Comparison of ENCODE assay signal across 22 mouse cellular contexts in the genomic region with DNA sequence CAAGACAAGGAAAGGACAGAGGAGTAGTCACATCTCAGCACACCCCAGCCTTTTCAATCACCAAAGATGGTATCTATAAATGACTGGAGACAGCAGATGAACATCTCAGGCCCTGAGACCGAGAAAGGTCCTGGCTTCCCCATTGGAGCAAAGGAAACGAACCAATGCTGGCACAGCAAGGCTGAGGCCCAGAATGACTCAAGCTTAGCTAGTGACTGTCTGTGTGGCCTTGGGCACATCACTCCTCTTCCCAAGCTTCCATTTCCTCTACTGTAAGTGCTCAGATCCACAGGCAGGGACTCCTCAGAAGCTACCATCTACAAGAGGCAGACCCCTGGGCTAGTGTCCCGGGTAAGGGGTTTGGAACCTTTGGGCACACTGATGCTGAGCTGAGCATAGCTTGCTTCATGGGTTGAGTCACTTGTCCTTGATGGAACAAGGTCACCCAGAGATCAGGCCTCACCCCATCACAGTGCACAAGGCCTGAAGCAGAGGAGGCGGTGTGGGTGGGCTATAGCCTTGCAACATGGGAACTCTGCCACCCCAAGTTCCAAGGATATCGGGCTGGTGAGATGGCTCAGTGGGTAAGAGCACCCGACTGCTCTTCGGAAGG. TPM values are rescaled to one million over a fixed set of nuclear protein-coding genes. Genes with fewer than 3 reads are reported as not detected.
A peak's percentile ranks its signal among the peaks of the same experiment; 100 is the strongest.
DNase-seq lines count a peak whose midpoint lies in the region; ATAC-seq and TF ChIP-seq lines count a peak whose summit lies in the region.
"Had no signal": no experiment of that assay in that cellular context is flagged by ENCODE, and none has a peak within 500 bp of the region (broad histone marks: within the 10 kb centered on the region; RNA-seq: fewer than 3 reads in every experiment).

No protein-coding gene starts in this region.

- DNase-seq in adrenal gland, adult 2 months: peak; percentile 91
- peak; percentile 78 for DNase-seq in adrenal gland, postnatal 10 days
- DNase-seq: cerebellum, adult 2 months; cerebellum, postnatal 10 days; gastrocnemius, postnatal 10 days; heart, adult 2 months had no signal

- peaks cover 69% of the 10 kb centered on the region for H3K36me3 ChIP-seq in kidney, embryonic 15.5 days
- H3K36me3 ChIP-seq in kidney, embryonic 14.5 days (ENCODE audit: control insufficient read depth, insufficient read depth, low read length): peaks cover 53% of the 10 kb centered on the region
- H3K36me3 ChIP-seq in hindbrain, embryonic 16.5 days (ENCODE audit: control insufficient read depth, insufficient read depth, low read length): peaks cover 23% of the 10 kb centered on the region

- H3K27ac ChIP-seq in kidney, embryonic 15.5 days: no peak overlapping the region
- H3K27ac ChIP-seq in kidney, embryonic 14.5 days (ENCODE audit: low read depth, low read length): no peak overlapping the region
- peak overlapping the region; percentile 86 for H3K27ac ChIP-seq in bone marrow macrophage, adult 2 months (ENCODE audit: insufficient read depth, low read depth, low read length)
- H3K27ac ChIP-seq in hindbrain, embryonic 16.5 days (ENCODE audit: low read depth, low read length): no peak overlapping the region
- H3K27ac ChIP-seq: embryonic facial prominence, embryonic 15.5 days; forebrain, embryonic 12.5 days; heart, adult 2 months; heart, embryonic 15.5 days; hindbrain, embryonic 10.5 days; hindbrain, embryonic 14.5 days had no signal

- no peaks in the 10 kb centered on the region for H3K4me1 ChIP-seq in kidney, embryonic 15.5 days
- no peaks in the 10 kb centered on the region for H3K4me1 ChIP-seq in kidney, embryonic 14.5 days (ENCODE audit: control insufficient read depth, insufficient read depth, low read length)
- peaks cover 45% of the 10 kb centered on the region for H3K4me1 ChIP-seq in bone marrow macrophage, adult 2 months (ENCODE audit: control insufficient read depth, insufficient read depth, low read length)
- no peaks in the 10 kb centered on the region for H3K4me1 ChIP-seq in hindbrain, embryonic 16.5 days (ENCODE audit: control insufficient read depth, insufficient read depth, low read depth, low read length)
- H3K4me1 ChIP-seq: embryonic facial prominence, embryonic 15.5 days; forebrain, embryonic 12.5 days; hindbrain, embryonic 10.5 days had no signal

- TF ChIP-seq POLR2A in bone marrow macrophage, adult 2 months (IDR thresholded peaks at IDR 0.05; ENCODE audit: borderline replicate concordance, low read depth, low read length): no peak

- H3K9ac ChIP-seq in kidney, embryonic 15.5 days: no peak overlapping the region
- H3K9ac ChIP-seq in kidney, embryonic 14.5 days (ENCODE audit: low read depth, low read length): no peak overlapping the region
- H3K9ac ChIP-seq in hindbrain, embryonic 16.5 days (ENCODE audit: low read depth, low read length): no peak overlapping the region
- H3K9ac ChIP-seq: embryonic facial prominence, embryonic 15.5 days; forebrain, embryonic 12.5 days; heart, embryonic 15.5 days; hindbrain, embryonic 14.5 days had no signal

- 93% methylated on average over 7 of the region's 7 CpGs for WGBS in kidney, embryonic 15.5 days
- WGBS in kidney, embryonic 14.5 days: 94% methylated on average over 7 of the region's 7 CpGs
- WGBS in hindbrain, embryonic 16.5 days: 94% methylated on average over 7 of the region's 7 CpGs

- TF ChIP-seq CTCF in bone marrow macrophage, adult 2 months (IDR thresholded peaks at IDR 0.05; ENCODE audit: low read depth, low read length): no peak

- no peaks in the 10 kb centered on the region for H3K9me3 ChIP-seq in kidney, embryonic 15.5 days (replicated peaks)
- no peaks in the 10 kb centered on the region for H3K9me3 ChIP-seq in kidney, embryonic 14.5 days (ENCODE audit: control insufficient read depth, low read length)
- no peaks in the 10 kb centered on the region for H3K9me3 ChIP-seq in hindbrain, embryonic 16.5 days (ENCODE audit: control insufficient read depth, low read length)
- H3K9me3 ChIP-seq: embryonic facial prominence, embryonic 15.5 days; forebrain, embryonic 12.5 days; heart, embryonic 15.5 days; hindbrain, embryonic 10.5 days had no signal

- H3K4me2 ChIP-seq in kidney, embryonic 15.5 days: no peak overlapping the region
- H3K4me2 ChIP-seq in kidney, embryonic 14.5 days (replicated peaks; ENCODE audit: low read depth, low read length): no peak overlapping the region
- H3K4me2 ChIP-seq in hindbrain, embryonic 16.5 days (ENCODE audit: low read length): no peak overlapping the region
- H3K4me2 ChIP-seq: embryonic facial prominence, embryonic 15.5 days; forebrain, embryonic 12.5 days; heart, embryonic 11.5 days; heart, embryonic 15.5 days; hindbrain, embryonic 14.5 days had no signal

- no peak overlapping the region for H3K4me3 ChIP-seq in kidney, embryonic 15.5 days (replicated peaks)
- no peak overlapping the region for H3K4me3 ChIP-seq in kidney, embryonic 14.5 days (ENCODE audit: low read length)
- H3K4me3 ChIP-seq in bone marrow macrophage, adult 2 months (ENCODE audit: insufficient read depth, low read length): no peak overlapping the region
- no peak overlapping the region for H3K4me3 ChIP-seq in hindbrain, embryonic 16.5 days (ENCODE audit: low read length)
- H3K4me3 ChIP-seq: embryonic facial prominence, embryonic 15.5 days; erythroblast, embryonic 14.5 days; forebrain, embryonic 12.5 days; heart, adult 2 months; heart, embryonic 15.5 days; hindbrain, embryonic 10.5 days had no signal

- 0 out of 2 replicates have a peak, but pooled peaks have one; percentile 20 for ATAC-seq in kidney, embryonic 15.5 days (replicated peaks; ENCODE audit: low FRiP score)
- ATAC-seq in kidney, embryonic 14.5 days (ENCODE audit: low FRiP score, low TSS enrichment): no peak
- ATAC-seq in monocyte, adult 5-6 weeks (replicated peaks; ENCODE audit: insufficient number of reproducible peaks, low FRiP score, low TSS enrichment, poor library complexity, severe bottlenecking): no peak
- no peak for ATAC-seq in hindbrain, embryonic 16.5 days
- ATAC-seq: activated CD4-positive, CD25-positive, alpha-beta regulatory T cell, adult 4 months; forebrain, embryonic 16.5 days; Patski had no signal

- no peaks in the 10 kb centered on the region for H3K27me3 ChIP-seq in kidney, embryonic 15.5 days
- no peaks in the 10 kb centered on the region for H3K27me3 ChIP-seq in kidney, embryonic 14.5 days (ENCODE audit: control insufficient read depth, insufficient read depth, low read length)
- no peaks in the 10 kb centered on the region for H3K27me3 ChIP-seq in hindbrain, embryonic 16.5 days (replicated peaks; ENCODE audit: control insufficient read depth, insufficient read depth, low read length)
- H3K27me3 ChIP-seq: CH12.LX; embryonic facial prominence, embryonic 15.5 days; forebrain, embryonic 12.5 days; heart, embryonic 15.5 days; Patski had no signal

RNA-seq across cellular contexts. Expression of a gene that starts 17.1 kb away (rescaled TPM):
- polyA plus RNA-seq in kidney, embryonic 15.5 days (2015; fragmentation: Nextera tagmentation; extraction: Ambion mirVana): 0.75 and 1.1 TPM in 2 replicates
- polyA plus RNA-seq in kidney, embryonic 14.5 days (2014; fragmentation: Nextera tagmentation; extraction: Ambion mirVana): 0.50 and 0.51 TPM in 2 replicates
- 100 to 1,000 TPM in 1 of 2 experiments, 10 to 100 TPM in 1; 68.8 to 110 TPM for total RNA-seq in adrenal gland, adult 2 months (2021)
- polyA plus RNA-seq in adrenal gland, adult 2 months (2012; rRNA removed): 158 and 175 TPM in 2 replicates
- 1 to 10 TPM; 7.2 to 8.7 TPM for total RNA-seq in adrenal gland, postnatal 10 days (2021)
- not detected in 2 replicates for polyA plus RNA-seq in bone marrow macrophage, adult 2 months (2012; ENCODE audit: insufficient read depth, insufficient read length, missing spikeins)
- total RNA-seq in monocyte, adult 5-6 weeks (2017): not detected in 3 replicates
- 16.9 and 20.3 TPM in 2 replicates for polyA plus RNA-seq in hindbrain, embryonic 16.5 days (2015; fragmentation: Nextera tagmentation; extraction: Ambion mirVana)
- total RNA-seq: CH12.LX had no signal
- polyA plus RNA-seq: activated CD4-positive, CD25-positive, alpha-beta regulatory T cell, adult 4 months; erythroblast, embryonic 14.5 days; Patski had no signal
